Mouse (Mus musculus) cortical plate, adult 2 months (tissue): Measurements from ENCODE around the gene Ppp2r3c. TPM values are rescaled to one million over a fixed set of nuclear protein-coding genes. Genes with fewer than 3 reads are reported as not detected.

Experiments used
- H3K27ac ChIP-seq: fragments of 200-500 bp; 2 replicates; pipeline ENCODE4 v1.5.1; 2012; ENCODE audit warnings: low read length, control low read depth, inconsistent platforms; ENCODE audit not compliant: insufficient read depth
- H3K4me1 ChIP-seq: fragments of 200-500 bp; 2 replicates; pipeline ENCODE4 v1.6.1; 2011; ENCODE audit warnings: low read length; ENCODE audit not compliant: control insufficient read depth, insufficient read depth
- H3K4me3 ChIP-seq: fragments of 200-500 bp; 2 replicates; pipeline ENCODE4 v1.5.1; 2011; ENCODE audit warnings: mild to moderate bottlenecking, low read length, control low read depth; ENCODE audit not compliant: insufficient read depth
- CTCF ChIP-seq: fragments of 200-500 bp; IDR thresholded peaks from 2 replicates; pipeline ENCODE4 v1.5.1; 2011; ENCODE audit warnings: mild to moderate bottlenecking, control low read depth, low read length; ENCODE audit not compliant: insufficient read depth; ENCODE audit errors: extremely low read depth
- POLR2A ChIP-seq: fragments of 200-500 bp; IDR thresholded peaks from 2 replicates; pipeline ENCODE4 v1.6.1; 2011; ENCODE audit warnings: mild to moderate bottlenecking, low read length, control low read depth; ENCODE audit not compliant: insufficient read depth; ENCODE audit errors: extremely low read depth
- polyA plus RNA-seq: library from polyadenylated mRNA; depleted of rRNA; stranded (reverse); fragments of >200 nt; gene quantifications from 2 replicates; pipeline ENCODE4 v1.2.3, GENCODE M21; 2012

Ppp2r3c gene
- polyA plus RNA-seq, 1 experiment = 10.9 TPM

GRCm38 (mm10) chr12:55315192-55315591 lies 12.4 kb upstream of the Ppp2r3c start:
- TF ChIP-seq CTCF = peak; percentile 21; the same call in 1 of the 2 replicates
- TF ChIP-seq POLR2A = no peak
- Histone ChIP-seq H3K4me3 (no peak overlapping the region), H3K4me1 (no peaks in the 10 kb centered on the region), H3K27ac (no peak overlapping the region)

- Histone ChIP-seq H3K27ac (no peak overlapping the region), H3K4me3 (no peak overlapping the region), H3K4me1 (no peaks in the 10 kb centered on the region)
- TF ChIP-seq CTCF = no peak
- TF ChIP-seq POLR2A = no peak
Measured at GRCm38 (mm10) chr12:55313901-55314300, 11.1 kb upstream of the Ppp2r3c start.

DNA sequence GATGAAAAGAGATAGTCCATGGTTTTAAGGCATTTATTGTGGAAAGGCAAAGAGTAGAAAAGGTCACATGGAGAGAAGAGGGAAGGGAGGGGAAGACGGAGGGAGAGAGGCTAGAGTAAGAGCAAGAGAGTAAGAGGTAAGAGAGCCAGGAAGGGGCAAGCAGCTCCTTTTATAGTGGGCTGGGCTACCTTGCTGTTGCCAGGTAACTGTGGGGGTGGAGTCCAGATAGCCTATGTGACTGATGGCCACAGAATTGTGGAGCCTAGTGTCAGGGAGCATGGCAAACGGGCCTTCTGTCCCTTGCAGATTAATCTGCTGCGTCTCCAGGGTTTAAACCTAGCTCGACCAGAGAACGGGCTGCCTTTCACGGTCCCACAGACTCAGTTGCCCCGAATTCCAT lies 9.0 kb upstream of the Ppp2r3c start:
- no peaks in the 10 kb centered on the region for H3K4me1 ChIP-seq
- no peak for TF ChIP-seq CTCF
- TF ChIP-seq POLR2A = no peak

DNA sequence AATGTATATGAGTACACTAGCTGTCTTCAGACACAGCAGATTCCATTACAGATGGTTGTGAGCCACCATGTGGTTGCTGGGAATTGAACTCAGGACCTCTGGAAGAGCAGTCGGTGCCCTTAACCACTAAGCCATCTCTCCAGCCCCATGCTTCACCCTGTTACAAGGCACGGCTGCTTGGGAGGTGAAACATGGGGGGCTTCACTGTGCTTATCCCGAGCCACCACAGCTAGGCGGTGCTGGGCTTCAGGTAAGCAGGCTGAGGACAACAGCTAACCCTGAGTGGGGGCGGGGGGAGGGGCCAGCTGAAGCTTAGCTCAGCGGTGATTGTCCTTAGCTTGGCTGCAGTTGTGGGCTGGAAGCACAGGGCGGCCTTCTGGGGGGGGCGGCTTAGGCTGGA lies 6.7 kb upstream of the Ppp2r3c start:
- no peak for TF ChIP-seq CTCF
- TF ChIP-seq POLR2A = no peak
- H3K4me3 ChIP-seq = no peak overlapping the region
- H3K4me1 ChIP-seq = no peaks in the 10 kb centered on the region
- no peak overlapping the region for H3K27ac ChIP-seq

More for the DNA sequence above, 9.0 kb upstream of the Ppp2r3c start:
- H3K4me3 ChIP-seq = no peak overlapping the region
- H3K27ac ChIP-seq = no peak overlapping the region

DNA sequence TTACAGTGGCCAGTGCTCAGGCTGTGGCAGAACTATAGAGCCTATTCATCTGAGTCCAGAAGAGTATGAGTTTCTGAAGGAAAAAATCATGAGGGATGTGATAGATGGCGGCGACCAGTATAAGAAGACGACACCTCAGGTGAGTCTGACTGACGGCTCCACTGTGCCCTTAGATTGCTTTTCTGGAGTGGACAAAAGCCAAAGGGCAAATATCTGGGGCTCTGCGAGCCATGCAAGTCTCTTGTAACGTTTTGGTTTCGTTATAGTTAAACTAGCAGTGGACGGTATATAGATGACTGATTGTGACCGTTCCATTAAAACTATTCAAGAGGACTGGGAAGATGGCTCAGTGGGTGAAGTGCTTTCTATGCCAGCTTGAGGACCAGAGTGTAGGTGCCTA lies 5.9 kb upstream of the Ppp2r3c start:
- no peaks in the 10 kb centered on the region for H3K4me1 ChIP-seq
- TF ChIP-seq CTCF (no peak), POLR2A (no peak)
- no peak overlapping the region for H3K4me3 ChIP-seq
- H3K27ac ChIP-seq = no peak overlapping the region

DNA sequence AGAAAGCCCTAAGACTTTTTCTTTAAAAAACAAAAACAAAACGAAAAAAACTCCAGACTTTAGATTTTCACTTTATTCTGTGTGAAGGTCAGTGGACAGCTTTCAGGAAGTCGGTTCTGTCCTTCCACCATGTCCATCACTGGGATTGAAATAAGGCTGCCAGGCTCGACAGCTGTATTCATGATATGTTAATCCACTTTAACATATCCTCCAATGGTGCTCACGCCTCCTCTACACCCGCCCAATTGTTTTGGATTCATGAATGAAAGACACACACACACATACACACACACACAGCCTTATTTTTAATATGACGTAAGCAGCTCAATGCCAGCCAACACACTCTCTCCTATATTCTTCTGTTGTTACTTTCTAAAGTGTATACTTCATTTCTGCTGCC lies 4.8 kb upstream of the Ppp2r3c start:
- Histone ChIP-seq H3K27ac (no peak overlapping the region), H3K4me1 (no peaks in the 10 kb centered on the region)
- TF ChIP-seq CTCF = no peak
- no peak for TF ChIP-seq POLR2A

GRCm38 (mm10) chr12:55306371-55306770 lies 3.6 kb upstream of the Ppp2r3c start:
- TF ChIP-seq CTCF = no peak
- no peak for TF ChIP-seq POLR2A
- Histone ChIP-seq H3K4me3 (no peak overlapping the region), H3K4me1 (no peaks in the 10 kb centered on the region), H3K27ac (no peak overlapping the region)

More for the DNA sequence above, 4.8 kb upstream of the Ppp2r3c start:
- no peak overlapping the region for H3K4me3 ChIP-seq

- no peak for TF ChIP-seq POLR2A
- no peak for TF ChIP-seq CTCF
- peak overlapping the region; percentile 46 for H3K4me3 ChIP-seq
- H3K4me1 ChIP-seq = no peaks in the 10 kb centered on the region
- H3K27ac ChIP-seq = no peak overlapping the region
Measured at GRCm38 (mm10) chr12:55301472-55302300, 1.1 kb downstream of the Ppp2r3c start.

DNA sequence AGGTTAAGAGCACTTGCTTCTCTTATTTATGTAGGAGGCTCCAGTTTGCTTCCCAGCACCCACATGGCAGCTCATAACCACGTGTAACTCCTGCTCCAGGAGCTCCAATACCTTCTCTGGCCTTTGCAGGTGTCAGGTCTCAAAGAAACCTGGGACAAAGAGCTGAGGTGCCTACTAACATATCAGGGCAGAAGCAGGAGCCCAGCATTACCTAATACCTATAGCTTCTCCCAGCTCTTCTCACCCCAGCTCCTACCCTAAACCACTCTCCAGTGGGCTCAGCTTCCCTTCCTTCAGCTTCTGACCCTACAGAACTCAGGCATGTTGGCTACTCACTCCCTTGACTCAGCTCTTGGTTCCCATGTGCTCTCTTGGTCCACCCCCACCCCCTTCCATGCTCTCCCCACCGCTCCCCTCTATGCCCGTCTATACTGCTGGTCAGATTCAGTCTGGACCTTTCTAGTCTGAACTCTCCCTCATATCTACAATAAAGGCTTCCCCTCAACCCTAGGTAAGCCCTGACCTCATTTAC lies 1.9 kb downstream of the Ppp2r3c start:
- TF ChIP-seq CTCF = no peak
- no peak for TF ChIP-seq POLR2A
- H3K4me3 ChIP-seq = peak overlapping the region; percentile 46; the same call in 1 of the 2 replicates
- H3K27ac ChIP-seq = no peak overlapping the region
- no peaks in the 10 kb centered on the region for H3K4me1 ChIP-seq

DNA sequence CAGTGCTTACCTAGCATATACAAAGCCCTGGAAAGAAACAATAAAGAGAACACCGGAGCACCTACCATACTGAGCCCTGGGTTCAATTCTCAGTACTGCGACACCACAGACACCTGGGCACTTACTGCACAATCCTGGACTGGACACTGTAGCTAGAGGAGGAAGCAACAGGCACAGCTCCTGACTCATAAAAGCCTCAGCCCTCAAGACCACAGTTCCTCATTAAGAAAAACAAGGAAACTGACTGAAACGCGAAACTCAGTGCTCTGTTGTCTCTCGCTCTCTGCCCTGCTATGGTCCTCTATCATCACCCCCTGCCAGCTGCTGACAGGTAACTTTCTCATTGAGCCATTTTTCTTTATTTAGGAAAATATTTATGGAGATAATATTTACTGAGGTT lies 3.5 kb downstream of the Ppp2r3c start, which contains the start of gene 1110008L16Rik:
TSS of gene 1110008L16Rik (plus strand) at position 242 of the 400 bp plus-strand sequence.
- no peak for TF ChIP-seq POLR2A
- no peak for TF ChIP-seq CTCF
- H3K4me1 ChIP-seq = no peaks in the 10 kb centered on the region

More for the DNA sequence above, 3.5 kb downstream of the Ppp2r3c start, which contains the start of gene 1110008L16Rik:
- Histone ChIP-seq H3K27ac (no peak within 1 kb of the TSS), H3K4me3 (no peak within 1 kb of the TSS)
